Mouse (Mus musculus) midbrain, postnatal 0 days (tissue): Measurements from ENCODE around the gene Ppt2. TPM values are rescaled to one million over a fixed set of nuclear protein-coding genes. Genes with fewer than 3 reads are reported as not detected.

Experiments used
- ATAC-seq: fragments of 200-750 bp; cut with Nextera tagmentation; 2 replicates; pipeline ENCODE4 v1.8.0; 2017; ENCODE audit warnings: moderate number of reproducible peaks, mild to moderate bottlenecking, moderate TSS enrichment, moderate library complexity; ENCODE audit not compliant: low FRiP score
- DNase-seq: peaks from one replicate; pipeline ENCODE4 v3.0.0-alpha.2; 2015; ENCODE audit warnings: low spot score
- H3K27ac ChIP-seq: fragments of 300-500 bp; sonication (generic); 2 replicates; pipeline ENCODE4 v1.5.1; 2014; ENCODE audit warnings: low read depth, mild to moderate bottlenecking, low read length, mixed read lengths
- H3K27me3 ChIP-seq: fragments of 300-500 bp; sonication (generic); 2 replicates; pipeline ENCODE4 v1.6.1; 2014; ENCODE audit warnings: low read length, control low read depth, mixed read lengths; ENCODE audit not compliant: insufficient read depth
- H3K36me3 ChIP-seq: fragments of 300-500 bp; sonication (generic); 2 replicates; pipeline ENCODE4 v1.6.1; 2014; ENCODE audit warnings: low read length, control low read depth, mixed read lengths; ENCODE audit not compliant: insufficient read depth
- H3K4me1 ChIP-seq: fragments of 300-500 bp; sonication (generic); 2 replicates; pipeline ENCODE4 v1.6.1; 2014; ENCODE audit warnings: mild to moderate bottlenecking, control low read depth, antibody characterized with exemption, low read length, mixed read lengths; ENCODE audit not compliant: insufficient read depth
- H3K4me2 ChIP-seq: fragments of 300-500 bp; sonication (generic); 2 replicates; pipeline ENCODE4 v1.6.1; 2014; ENCODE audit warnings: low read depth, mild to moderate bottlenecking, low read length, mixed read lengths; ENCODE audit not compliant: poor library complexity, severe bottlenecking
- H3K4me3 ChIP-seq: fragments of 300-500 bp; sonication (generic); 2 replicates; pipeline ENCODE4 v1.5.1; 2014; ENCODE audit warnings: low read depth, mild to moderate bottlenecking, low read length, moderate library complexity
- H3K9ac ChIP-seq: fragments of 300-500 bp; sonication (generic); replicated peaks from 2 replicates; pipeline ENCODE4 v1.6.1; 2014; ENCODE audit warnings: mild to moderate bottlenecking, low read length, moderate library complexity, mixed read lengths; ENCODE audit not compliant: poor library complexity, severe bottlenecking
- H3K9me3 ChIP-seq: fragments of 300-500 bp; sonication (generic); 2 replicates; pipeline ENCODE4 v1.6.1; 2016; ENCODE audit warnings: low read length, control low read depth
- CTCF ChIP-seq: IDR thresholded peaks from 2 replicates; pipeline ENCODE4 v1.5.1; 2016; ENCODE audit warnings: antibody characterized with exemption, mild to moderate bottlenecking
- WGBS: fragments of 180-500 bp; shearing (Covaris S2); extraction: QIAGEN DNeasy Blood & Tissue Kit; methylation state at CpG from one replicate; pipeline ENCODE4 v1.1.7; 2014; 5-methylcytosine and 5-hydroxymethylcytosine counted together
- polyA plus RNA-seq: library from polyadenylated mRNA; unstranded; fragments of >200 nt; fragmentation: Nextera tagmentation; extraction: Ambion mirVana; gene quantifications from 2 replicates; pipeline ENCODE4 v1.2.1, GENCODE M21; 2015
- total RNA-seq: library from RNA; depleted of rRNA; stranded (reverse); fragments of >200 nt; gene quantifications from 2 replicates; pipeline ENCODE4 v1.2.3, GENCODE M21; 2014; rRNA removed

Gene Ppt2
- total RNA-seq (21.1 and 31.0 TPM in 2 replicates), polyA plus RNA-seq (18.0 and 20.8 TPM in 2 replicates)

DNA sequence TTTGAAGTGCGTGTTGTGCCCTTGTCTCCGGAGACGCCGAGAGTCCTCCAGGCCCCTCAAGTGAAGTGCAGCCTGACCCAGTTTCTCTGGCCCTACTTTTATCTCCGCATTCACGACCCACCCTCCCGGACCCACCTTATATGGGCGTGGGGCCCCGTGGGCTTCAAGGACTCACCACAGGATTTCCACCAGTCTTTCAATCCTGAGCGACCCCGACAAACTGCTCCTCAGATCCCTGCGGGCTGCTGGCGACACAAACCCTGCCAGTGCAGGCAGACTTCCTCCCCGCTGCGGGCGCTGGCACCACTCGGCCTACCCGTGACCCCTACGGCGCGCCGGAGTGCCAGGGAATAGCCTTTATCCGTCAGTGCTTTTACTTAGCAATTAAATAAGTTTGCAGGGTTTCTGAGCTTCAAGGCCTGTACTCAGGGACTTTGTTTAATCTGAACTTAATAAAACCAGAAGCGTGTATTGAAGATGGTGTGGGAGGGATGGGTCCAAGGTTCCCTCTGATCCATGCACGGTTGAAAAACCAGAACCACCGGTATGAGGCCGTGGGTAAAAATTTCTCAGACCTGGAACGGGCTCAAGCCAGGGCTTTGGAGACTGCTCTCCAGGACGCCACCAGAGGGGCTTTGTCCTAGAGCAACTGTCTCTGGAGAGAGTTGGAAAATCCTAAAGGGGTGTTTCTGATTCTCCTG is at the start of gene Ppt2:
Ppt2 (minus strand) TSS at position 568 of the 701 bp plus-strand sequence.
- TF ChIP-seq CTCF, result no peak; the same call in 1 of the 2 replicates
- Histone ChIP-seq H3K4me2 (peak within 1 kb of the TSS; percentile 89), H3K9me3 (no peaks in the 10 kb centered on the region), H3K36me3 (no peaks in the 10 kb centered on the region), H3K27me3 (no peaks in the 10 kb centered on the region), H3K4me1 (peaks cover 20% of the 10 kb centered on the region), H3K9ac (peak within 1 kb of the TSS; percentile 65), H3K27ac (peak within 1 kb of the TSS; percentile 92), H3K4me3 (peak within 1 kb of the TSS; percentile 74)
- ATAC-seq, result no peak
- DNase-seq, result no peak
- WGBS, result 2% methylated on average over 29 of the region's 29 CpGs

DNA sequence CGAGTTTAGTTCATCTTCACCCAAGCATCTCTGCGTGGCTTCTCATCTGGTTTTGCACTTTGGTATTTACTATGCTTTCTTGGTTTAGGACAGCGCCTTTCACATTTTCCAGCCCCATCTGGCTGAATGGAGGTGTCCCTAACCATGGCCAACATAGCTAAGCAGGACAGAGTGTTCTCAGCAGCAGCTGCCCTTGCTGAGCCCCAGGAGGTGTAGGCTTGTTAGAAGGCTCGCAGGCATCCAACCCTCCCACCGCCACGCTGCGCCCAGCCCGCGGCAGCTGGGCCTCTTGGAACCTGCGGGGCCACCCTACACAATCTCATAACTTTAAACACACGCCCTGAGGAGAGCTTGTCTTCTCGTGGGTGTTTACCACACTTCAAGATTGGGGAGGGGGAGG is 48.4 kb upstream of the Ppt2 start:
- 82% methylated on average over 12 of the region's 12 CpGs for WGBS
- no peak for TF ChIP-seq CTCF
- peaks cover 3% of the 10 kb centered on the region; the same call in 1 of the 2 replicates for H3K4me1 ChIP-seq
- H3K27me3 ChIP-seq, result peaks cover 24% of the 10 kb centered on the region
- H3K9ac ChIP-seq, result no peak overlapping the region
- H3K36me3 ChIP-seq, result no peaks in the 10 kb centered on the region
- no peak overlapping the region for H3K4me3 ChIP-seq
- no peaks in the 10 kb centered on the region for H3K9me3 ChIP-seq
- ATAC-seq (no peak), DNase-seq (no peak)
- no peak overlapping the region for H3K4me2 ChIP-seq
- no peak overlapping the region for H3K27ac ChIP-seq

GRCm38 (mm10) chr17:34676093-34676460 is 47.8 kb upstream of the Ppt2 start:
- no peaks in the 10 kb centered on the region for H3K9me3 ChIP-seq
- TF ChIP-seq CTCF, result no peak
- no peak overlapping the region for H3K27ac ChIP-seq
- DNase-seq (no peak), ATAC-seq (no peak)
- WGBS, result 79% methylated on average over 6 of the region's 6 CpGs
- no peak overlapping the region for H3K4me3 ChIP-seq
- H3K4me1 ChIP-seq, result peaks cover 4% of the 10 kb centered on the region; the same call in 1 of the 2 replicates
- H3K9ac ChIP-seq, result no peak overlapping the region
- H3K36me3 ChIP-seq, result no peaks in the 10 kb centered on the region
- no peak overlapping the region for H3K4me2 ChIP-seq
- H3K27me3 ChIP-seq, result peaks cover 30% of the 10 kb centered on the region

GRCm38 (mm10) chr17:34675205-34676092 is 47.1 kb upstream of the Ppt2 start:
- no peak for TF ChIP-seq CTCF
- H3K4me1 ChIP-seq, result peaks cover 4% of the 10 kb centered on the region; the same call in 1 of the 2 replicates
- no peak overlapping the region for H3K4me2 ChIP-seq
- H3K9ac ChIP-seq, result no peak overlapping the region
- H3K4me3 ChIP-seq, result no peak overlapping the region
- H3K27me3 ChIP-seq, result peaks cover 36% of the 10 kb centered on the region
- no peaks in the 10 kb centered on the region for H3K36me3 ChIP-seq
- DNase-seq (no peak), ATAC-seq (no peak)
- WGBS, result 74% methylated on average over 13 of the region's 13 CpGs
- H3K9me3 ChIP-seq, result no peaks in the 10 kb centered on the region
- no peak overlapping the region for H3K27ac ChIP-seq

GRCm38 (mm10) chr17:34674524-34675204 is 46.4 kb upstream of the Ppt2 start:
- TF ChIP-seq CTCF, result no peak
- Histone ChIP-seq H3K27me3 (peaks cover 43% of the 10 kb centered on the region), H3K27ac (no peak overlapping the region), H3K9me3 (no peaks in the 10 kb centered on the region), H3K4me3 (no peak overlapping the region), H3K9ac (no peak overlapping the region), H3K36me3 (no peaks in the 10 kb centered on the region), H3K4me1 (peaks cover 4% of the 10 kb centered on the region; the same call in 1 of the 2 replicates), H3K4me2 (no peak overlapping the region)
- DNase-seq (no peak), ATAC-seq (no peak)
- 62% methylated on average over 11 of the region's 11 CpGs for WGBS
